In the genomic region with DNA sequence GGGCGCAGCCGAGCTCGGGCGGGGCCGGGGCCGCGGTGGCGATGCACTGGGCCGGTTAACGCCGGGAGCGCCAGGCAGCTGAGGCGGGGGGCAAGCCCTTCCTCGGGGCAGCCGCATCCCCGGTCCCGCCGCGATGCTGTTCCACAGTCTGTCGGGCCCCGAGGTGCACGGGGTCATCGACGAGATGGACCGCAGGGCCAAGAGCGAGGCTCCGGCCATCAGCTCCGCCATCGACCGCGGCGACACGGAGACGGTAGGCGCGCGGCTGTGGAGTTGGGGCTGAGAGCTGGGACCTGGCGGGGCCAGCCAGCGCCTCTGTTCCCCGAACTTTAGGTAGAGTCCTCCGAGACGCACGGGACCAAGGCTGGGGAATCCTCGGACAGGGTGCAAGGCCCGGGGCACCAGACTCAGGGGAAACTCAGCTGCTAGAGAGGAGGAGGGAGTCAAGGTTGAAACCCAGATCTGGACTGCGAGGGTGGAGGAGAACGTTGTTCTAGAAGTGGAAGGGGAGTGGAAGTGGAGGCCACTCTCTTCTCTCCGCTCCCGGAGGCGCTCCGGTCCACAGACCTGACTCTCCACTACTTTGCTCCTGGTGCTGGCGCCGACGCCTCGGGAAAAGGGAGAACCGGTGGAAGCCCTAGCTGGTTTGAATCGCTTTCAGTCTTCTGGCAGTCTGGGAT, we compare ENCODE assay signal across 7 mouse cellular contexts. TPM values are rescaled to one million over a fixed set of nuclear protein-coding genes. Genes with fewer than 3 reads are reported as not detected.
A peak's percentile ranks its signal among the peaks of the same experiment; 100 is the strongest.
DNase-seq lines count a peak whose midpoint lies in the region; ATAC-seq and TF ChIP-seq lines count a peak whose summit lies in the region.

No protein-coding gene starts in this region.

- no peak for TF ChIP-seq POLR2A in spleen, adult 2 months (IDR thresholded peaks at IDR 0.05; ENCODE audit: low read depth, low read length)
- TF ChIP-seq POLR2A in embryonic fibroblast, embryonic 13.5 days (IDR thresholded peaks at IDR 0.05; ENCODE audit: low read depth, low read length), result no peak

- 3% methylated on average over 55 of the region's 57 CpGs for WGBS in spleen, adult 2 months
- WGBS in intestine, embryonic 16.5 days, result 1% methylated on average over 52 of the region's 57 CpGs
- WGBS in neural tube, embryonic 14.5 days, result under 1% methylated on average over 45 of the region's 57 CpGs

- H3K36me3 ChIP-seq in spleen, adult 2 months (ENCODE audit: control insufficient read depth, insufficient read depth, low read length), result no peaks in the 10 kb centered on the region
- H3K36me3 ChIP-seq in intestine, embryonic 16.5 days (ENCODE audit: control insufficient read depth, insufficient read depth, low read length), result no peaks in the 10 kb centered on the region
- no peaks in the 10 kb centered on the region for H3K36me3 ChIP-seq in neural tube, embryonic 14.5 days (ENCODE audit: control insufficient read depth, insufficient read depth, low read length)

- peak overlapping the region; percentile 77 for H3K4me2 ChIP-seq in intestine, embryonic 16.5 days (ENCODE audit: low read depth, low read length)
- H3K4me2 ChIP-seq in neural tube, embryonic 14.5 days (ENCODE audit: low read depth, low read length), result peak overlapping the region; percentile 62

- no peak for TF ChIP-seq CTCF in spleen, adult 2 months (IDR thresholded peaks at IDR 0.05; ENCODE audit: extremely low read depth, insufficient read depth, insufficient read length, insufficient replicate concordance)
- no peak for TF ChIP-seq CTCF in embryonic fibroblast, embryonic 13.5 days (IDR thresholded peaks at IDR 0.05; ENCODE audit: borderline replicate concordance, insufficient read depth, low read length)

- peaks cover 21% of the 10 kb centered on the region for H3K4me1 ChIP-seq in spleen, adult 2 months (ENCODE audit: control insufficient read depth, insufficient read depth, insufficient read length)
- H3K4me1 ChIP-seq in embryonic fibroblast, embryonic 13.5 days (ENCODE audit: control insufficient read depth, insufficient read depth, low read length), result peaks cover 3% of the 10 kb centered on the region; the same call in 1 of the 2 replicates
- peaks cover 33% of the 10 kb centered on the region for H3K4me1 ChIP-seq in intestine, embryonic 16.5 days (ENCODE audit: control insufficient read depth, insufficient read depth, low read length)
- peaks cover 9% of the 10 kb centered on the region for H3K4me1 ChIP-seq in neural tube, embryonic 14.5 days (ENCODE audit: control insufficient read depth, insufficient read depth, low read length)

- ATAC-seq in intestine, embryonic 16.5 days, result 0 out of 2 replicates have a peak, but pooled peaks have one; percentile 6
- ATAC-seq in neural tube, embryonic 14.5 days (ENCODE audit: low read depth), result no peak

- intact Hi-C loops in gastrocnemius, postnatal 36 days (cut with DNase I), result no loop called here

- DNase-seq in spleen, adult 2 months (ENCODE audit: low read depth in 1 of 2, low spot score in 2 of 2), result no peak
- no peak for DNase-seq in spleen, postnatal 14 days (ENCODE audit: low spot score in 2 of 2)
- DNase-seq in gastrocnemius, postnatal 36 days, result no peak
- DNase-seq in right cerebral cortex, postnatal 4 days, result no peak

- 0 out of 2 replicates have a peak overlapping the region, but pooled peaks have one; percentile 26 for H3K9ac ChIP-seq in intestine, embryonic 16.5 days (ENCODE audit: low read depth, low read length)
- 0 out of 2 replicates have a peak overlapping the region, but pooled peaks have one; percentile 11 for H3K9ac ChIP-seq in neural tube, embryonic 14.5 days (replicated peaks; ENCODE audit: low read depth, low read length)

- H3K27me3 ChIP-seq in spleen, adult 2 months (ENCODE audit: control insufficient read depth, insufficient read depth, low read length), result peaks cover 65% of the 10 kb centered on the region
- peaks cover 89% of the 10 kb centered on the region for H3K27me3 ChIP-seq in intestine, embryonic 16.5 days (replicated peaks; ENCODE audit: control insufficient read depth, insufficient read depth, low read length)
- peaks cover 73% of the 10 kb centered on the region for H3K27me3 ChIP-seq in neural tube, embryonic 14.5 days (ENCODE audit: control insufficient read depth, insufficient read depth, low read length)

- no peak overlapping the region for H3K27ac ChIP-seq in spleen, adult 2 months (ENCODE audit: insufficient read depth, low read length)
- no peak overlapping the region for H3K27ac ChIP-seq in embryonic fibroblast, embryonic 13.5 days (ENCODE audit: insufficient read depth, low read length)
- no peak overlapping the region for H3K27ac ChIP-seq in intestine, embryonic 16.5 days (ENCODE audit: low read length)
- H3K27ac ChIP-seq in neural tube, embryonic 14.5 days (ENCODE audit: low read depth, low read length), result no peak overlapping the region

- H3K9me3 ChIP-seq in intestine, embryonic 16.5 days (ENCODE audit: control insufficient read depth, low read length), result no peaks in the 10 kb centered on the region
- no peaks in the 10 kb centered on the region for H3K9me3 ChIP-seq in neural tube, embryonic 14.5 days (ENCODE audit: control insufficient read depth, low read length)

- peak overlapping the region; percentile 15; the same call in 1 of the 2 replicates for H3K4me3 ChIP-seq in spleen, adult 2 months (ENCODE audit: extremely low read depth, insufficient read depth, insufficient read length)
- H3K4me3 ChIP-seq in embryonic fibroblast, embryonic 13.5 days (ENCODE audit: insufficient read depth, low read length), result peak overlapping the region; percentile 3; the same call in 1 of the 2 replicates
- H3K4me3 ChIP-seq in intestine, embryonic 16.5 days (ENCODE audit: low read length), result peak overlapping the region; percentile 45
- peak overlapping the region; percentile 30 for H3K4me3 ChIP-seq in neural tube, embryonic 14.5 days (ENCODE audit: low read depth, low read length)

RNA-seq across cellular contexts. Expression of a gene that starts 12.7 kb away (rescaled TPM):
- polyA plus RNA-seq in spleen, adult 2 months (2012; rRNA removed), result 0.25 and 0.30 TPM in 2 replicates
- polyA plus RNA-seq in embryonic fibroblast, embryonic 13.5 days (2011; ENCODE audit: insufficient read length, low read depth, missing spikeins), result 0.70 and 1.0 TPM in 2 replicates
- 0.05 TPM in 1 of 2 replicates, not detected in the other for polyA plus RNA-seq in intestine, embryonic 16.5 days (2015; fragmentation: Nextera tagmentation; extraction: Ambion mirVana)
- 0.84 and 1.2 TPM in 2 replicates for polyA plus RNA-seq in neural tube, embryonic 14.5 days (2014; fragmentation: Nextera tagmentation; extraction: Ambion mirVana)
- total RNA-seq in gastrocnemius, postnatal 36 days (2021), result not detected
